ENCODE assay signal across 12 mouse cellular contexts in the genomic region with DNA sequence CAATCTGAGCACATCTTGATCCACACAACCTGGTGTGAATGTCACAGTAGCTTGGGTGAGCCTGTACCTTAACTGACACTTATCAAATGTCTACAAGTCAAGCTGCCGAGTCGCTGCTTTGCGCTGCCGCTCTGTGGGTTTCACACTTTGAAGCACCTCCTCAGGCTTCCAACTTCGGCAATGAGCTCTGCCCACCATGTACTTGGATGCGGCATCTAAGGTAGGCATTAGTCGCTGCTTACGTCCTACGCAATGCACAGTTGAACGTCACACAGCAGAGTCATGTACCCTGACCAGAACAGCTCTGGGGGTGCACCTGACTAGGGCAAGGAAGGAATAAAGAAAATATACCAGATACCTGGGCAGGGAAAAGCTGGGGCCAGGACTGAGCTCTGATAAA.
"Had no signal": no experiment of that assay in that cellular context is flagged by ENCODE, and none has a peak within 500 bp of the region (broad histone marks: within the 10 kb centered on the region; RNA-seq: fewer than 3 reads in every experiment).

No protein-coding gene starts in this region.

- DNase-seq: kidney, postnatal 10 days; kidney, postnatal 36 days; layer of hippocampus, postnatal 36 days; liver, embryonic 13.5 days; lung, adult 2 months; lung, postnatal 14 days; lung, postnatal 4 days; midbrain, embryonic 14.5 days; thymus, adult 18-20 months; thymus, postnatal 4 days had no signal

- H3K27ac ChIP-seq: left cerebral cortex, adult 2 months; liver, embryonic 13.5 days had no signal

- H3K27me3 ChIP-seq: liver, embryonic 13.5 days had no signal

- H3K9ac ChIP-seq: liver, embryonic 13.5 days had no signal

- H3K4me2 ChIP-seq: liver, embryonic 13.5 days; midbrain, embryonic 11.5 days had no signal

- H3K36me3 ChIP-seq: liver, embryonic 13.5 days had no signal

- H3K9me3 ChIP-seq: liver, embryonic 13.5 days had no signal

- H3K4me3 ChIP-seq: left cerebral cortex, adult 2 months; liver, embryonic 13.5 days had no signal
